Mouse (Mus musculus) ES-E14 (cell line): ENCODE measurements around the gene Nsdhl.

ENCODE experiments used
- MAFK ChIP-seq: IDR thresholded peaks from 2 replicates; pipeline ENCODE4 v1.6.1; 2014; ENCODE audit warnings: mild to moderate bottlenecking, low read depth, low read length, inconsistent platforms; ENCODE audit not compliant: insufficient read depth
- ZNF384 ChIP-seq: IDR thresholded peaks from 2 replicates; pipeline ENCODE4 v1.6.1; 2012; ENCODE audit warnings: low read depth, low read length, inconsistent platforms

- TF ChIP-seq MAFK (no peak), ZNF384 (no peak)
These were observed 38.1 kb downstream of the Nsdhl start for GRCm38 (mm10) chrX:72956486-72956885.
